Mouse (Mus musculus) layer of hippocampus, postnatal 14 days (tissue): ENCODE measurements around the gene Rpl39. TPM values are rescaled to one million over a fixed set of nuclear protein-coding genes. Genes with fewer than 3 reads are reported as not detected.
"Not testable (repeated sequence)": the region's sequence is repeated elsewhere in the genome, so short reads cannot be mapped to it uniquely, and the experiment has no call there.

Source experiments
- DNase-seq, 2 experiments: peaks; one replicate each; pipeline ENCODE4 v3.0.0; 2021 to 2022; ENCODE audit warnings: low spot score in 2 of 2, mixed read lengths in 1 of 2
- long read RNA-seq, 2 experiments: library from polyadenylated mRNA; stranded (forward); transcript quantifications; one replicate each; pipeline ENCODE4 v2.0.0; 2021
- total RNA-seq, 2 experiments: library from RNA; stranded (reverse); gene quantifications; 2 replicates each; pipeline ENCODE4 v1.2.3; 2021

The Rpl39 gene
- 100 to 1,000 TPM; 319 to 320 TPM for total RNA-seq
- long read RNA-seq, experiment 1, transcript Rpl39-201 (3 exons, 612 nt) = major isoform, 47 of 55 reads
- long read RNA-seq, experiment 1, partial matches to known transcripts = 8 of 55 reads
- long read RNA-seq, experiment 1, other reads (novel, unspliced or antisense) = 0 of 55 reads
- long read RNA-seq, experiment 2, transcript Rpl39-201 (3 exons, 612 nt) = major isoform, 108 of 115 reads
- long read RNA-seq, experiment 2, partial matches to known transcripts = 6 of 115 reads
- long read RNA-seq, experiment 2, other reads (novel, unspliced or antisense) = 1 of 115 reads

- peak; percentile 83 to 87 for DNase-seq
Measured at GRCm38 (mm10) chrX:37084927-37085660, at the start of gene Rpl39. Rpl39 (minus strand) TSS chrX:37085402.

- peak; percentile 73 to 83 for DNase-seq
Measured at GRCm38 (mm10) chrX:37126671-37127358, 41.6 kb upstream of the Rpl39 start, which contains the start of gene Nkap. Nkap (plus strand) TSS chrX:37126795.

- DNase-seq = no peak
Measured at GRCm38 (mm10) chrX:37125511-37125910, 40.3 kb upstream of the Rpl39 start.

- no peak for DNase-seq
Measured at GRCm38 (mm10) chrX:37120212-37120611, 35.0 kb upstream of the Rpl39 start.

GRCm38 (mm10) chrX:37119585-37119984 lies 34.4 kb upstream of the Rpl39 start:
- DNase-seq = no peak

GRCm38 (mm10) chrX:37117085-37117484 lies 31.9 kb upstream of the Rpl39 start:
- DNase-seq = no peak

- no peak for DNase-seq
Measured at GRCm38 (mm10) chrX:37110881-37111193, 25.6 kb upstream of the Rpl39 start.

GRCm38 (mm10) chrX:37110193-37110880 lies 25.1 kb upstream of the Rpl39 start, which contains the start of gene Upf3b:
Upf3b (minus strand) TSS chrX:37110322.
- DNase-seq = peak; percentile 80 to 94

- no peak for DNase-seq
Measured at GRCm38 (mm10) chrX:37109526-37110192, 24.5 kb upstream of the Rpl39 start.

GRCm38 (mm10) chrX:37103826-37104225 lies 18.6 kb upstream of the Rpl39 start:
- no peak for DNase-seq

- no peak for DNase-seq
Measured at GRCm38 (mm10) chrX:37098681-37099080, 13.5 kb upstream of the Rpl39 start.

- DNase-seq = no peak
Measured at GRCm38 (mm10) chrX:37095106-37095768, 10.0 kb upstream of the Rpl39 start.

GRCm38 (mm10) chrX:37091457-37091856 lies 6.3 kb upstream of the Rpl39 start:
- DNase-seq = no peak

GRCm38 (mm10) chrX:37088778-37089177 lies 3.6 kb upstream of the Rpl39 start:
- DNase-seq = no peak

- no peak for DNase-seq
Measured at GRCm38 (mm10) chrX:37085665-37086064, 463 bp upstream of the Rpl39 start.

GRCm38 (mm10) chrX:37084318-37084926 lies 780 bp downstream of the Rpl39 start:
- DNase-seq = peak in 1 of 2 experiments; percentile 22

- DNase-seq = no peak
Measured at GRCm38 (mm10) chrX:37081194-37081593, 4.0 kb downstream of the Rpl39 start.

- not testable (repeated sequence) for DNase-seq
Measured at GRCm38 (mm10) chrX:37080345-37080744, 4.9 kb downstream of the Rpl39 start.

GRCm38 (mm10) chrX:37076651-37077050 lies 8.6 kb downstream of the Rpl39 start:
- no peak for DNase-seq
